Mouse (Mus musculus) MEL (cell line): ENCODE results near the gene Agbl3. TPM values are rescaled to one million over a fixed set of nuclear protein-coding genes. Genes with fewer than 3 reads are reported as not detected.

ENCODE experiments used
- DNase-seq: peaks from one replicate; pipeline ENCODE4 v3.0.0; 2011; ENCODE audit warnings: low read depth, low spot score
- H3K27ac ChIP-seq: 2 replicates; pipeline ENCODE4 v1.5.1; 2012; ENCODE audit warnings: low read depth, mild to moderate bottlenecking, control low read depth, low read length, moderate library complexity; ENCODE audit not compliant: control insufficient read depth
- H3K27me3 ChIP-seq, 2 experiments: fragments of 150-350 bp in 1 of 2; sonication (generic) in 1 of 2; 2 replicates each; pipeline ENCODE4 v1.6.1; 2012; ENCODE audit warnings: low read length in 2 of 2, mild to moderate bottlenecking in 2 of 2, improper control_type of control experiment in 1 of 2, moderate library complexity in 1 of 2; ENCODE audit not compliant: insufficient read depth in 2 of 2, control insufficient read depth in 1 of 2
- H3K36me3 ChIP-seq, 2 experiments: 2 replicates each; pipeline ENCODE4 v1.6.1; 2012 to 2014; ENCODE audit warnings: low read length in 2 of 2, improper control_type of control experiment in 1 of 2, inconsistent platforms in 1 of 2, mild to moderate bottlenecking in 1 of 2; ENCODE audit not compliant: insufficient read depth in 2 of 2, control insufficient read depth in 1 of 2
- H3K4me1 ChIP-seq, 2 experiments: fragments of 150-350 bp in 1 of 2; sonication (generic) in 1 of 2; 2 replicates each; pipeline ENCODE4 v1.6.1; 2012; ENCODE audit warnings: low read length in 2 of 2, improper control_type of control experiment in 1 of 2, mild to moderate bottlenecking in 1 of 2; ENCODE audit not compliant: insufficient read depth in 2 of 2, control insufficient read depth in 1 of 2
- H3K4me3 ChIP-seq, 2 experiments: fragments of 150-350 bp in 1 of 2; sonication (generic) in 1 of 2; 2 replicates each; pipeline ENCODE4 v1.5.1; 2012; ENCODE audit warnings: low read depth in 2 of 2, low read length in 2 of 2, mild to moderate bottlenecking in 2 of 2, moderate library complexity in 2 of 2, control low read depth in 1 of 2, improper control_type of control experiment in 1 of 2; ENCODE audit not compliant: control insufficient read depth in 1 of 2, insufficient read depth in 1 of 2
- H3K79me2 ChIP-seq: 2 replicates; pipeline ENCODE4 v1.6.1; 2012; ENCODE audit warnings: mild to moderate bottlenecking, low read length, moderate library complexity; ENCODE audit not compliant: control insufficient read depth, poor library complexity, insufficient read depth
- H3K9ac ChIP-seq: 2 replicates; pipeline ENCODE4 v1.6.1; 2012; ENCODE audit warnings: low read depth, mild to moderate bottlenecking, control low read depth, low read length, moderate library complexity; ENCODE audit not compliant: control insufficient read depth, poor library complexity, severe bottlenecking
- H3K9me3 ChIP-seq: fragments of 150-350 bp; sonication (generic); replicated peaks from 2 replicates; pipeline ENCODE4 v1.6.1; 2012; ENCODE audit warnings: mild to moderate bottlenecking, low read length, improper control_type of control experiment, moderate library complexity; ENCODE audit not compliant: insufficient read depth
- CHD1 ChIP-seq: IDR thresholded peaks from 2 replicates; pipeline ENCODE4 v1.6.1; 2012; ENCODE audit warnings: low read depth, mild to moderate bottlenecking, inconsistent platforms, low read length, improper control_type of control experiment
- ETS1 ChIP-seq: IDR thresholded peaks from 2 replicates; pipeline ENCODE4 v1.6.1; 2012; ENCODE audit warnings: low read depth, mild to moderate bottlenecking, inconsistent platforms, low read length, improper control_type of control experiment, moderate library complexity
- HCFC1 ChIP-seq: IDR thresholded peaks from 2 replicates; pipeline ENCODE4 v1.6.1; 2012; ENCODE audit warnings: low read depth, mild to moderate bottlenecking, inconsistent platforms, low read length, improper control_type of control experiment, moderate library complexity
- JUND ChIP-seq: IDR thresholded peaks from 2 replicates; pipeline ENCODE4 v1.6.1; 2011; ENCODE audit warnings: low read depth, mild to moderate bottlenecking, improper control_type of control experiment, low read length
- MAX ChIP-seq: IDR thresholded peaks from 2 replicates; pipeline ENCODE4 v1.6.1; 2011; ENCODE audit warnings: low read length, improper control_type of control experiment
- MEF2A ChIP-seq: IDR thresholded peaks from 2 replicates; pipeline ENCODE4 v1.6.1; 2014; ENCODE audit warnings: low read depth, mild to moderate bottlenecking, inconsistent platforms, low read length, improper control_type of control experiment; ENCODE audit not compliant: poor library complexity, insufficient replicate concordance, severe bottlenecking; ENCODE audit errors: extremely low read depth
- MXI1 ChIP-seq: IDR thresholded peaks from 2 replicates; pipeline ENCODE4 v1.6.1; 2011; ENCODE audit warnings: mild to moderate bottlenecking, low read depth, low read length, improper control_type of control experiment
- NELFE ChIP-seq: IDR thresholded peaks from 2 replicates; pipeline ENCODE4 v1.6.1; 2011; ENCODE audit warnings: low read depth, low read length, improper control_type of control experiment
- POLR2AphosphoS5 ChIP-seq: IDR thresholded peaks from 2 replicates; pipeline ENCODE4 v1.6.1; 2012; ENCODE audit warnings: low read depth, borderline replicate concordance, mild to moderate bottlenecking, inconsistent platforms, low read length, moderate library complexity, mixed read lengths
- TAL1 ChIP-seq: IDR thresholded peaks from 2 replicates; pipeline ENCODE4 v1.6.1; 2012; ENCODE audit warnings: mild to moderate bottlenecking, inconsistent platforms, low read length, moderate library complexity, mixed read lengths
- TBP ChIP-seq: IDR thresholded peaks from 2 replicates; pipeline ENCODE4 v1.8.0; 2011; ENCODE audit warnings: low read depth, low read length, improper control_type of control experiment
- UBTF ChIP-seq: IDR thresholded peaks from 2 replicates; pipeline ENCODE4 v1.6.1; 2012; ENCODE audit warnings: low read depth, mild to moderate bottlenecking, inconsistent platforms, low read length, improper control_type of control experiment, moderate library complexity, borderline replicate concordance; ENCODE audit not compliant: insufficient read depth
- USF2 ChIP-seq, 2 experiments: IDR thresholded peaks; 2 replicates each; pipeline ENCODE4 v1.6.1; 2011 to 2012; ENCODE audit warnings: improper control_type of control experiment in 2 of 2, low read length in 2 of 2, borderline replicate concordance in 1 of 2, inconsistent platforms in 1 of 2, low read depth in 1 of 2, mild to moderate bottlenecking in 1 of 2; ENCODE audit not compliant: insufficient read depth in 1 of 2
- ZC3H11A ChIP-seq: IDR thresholded peaks from 2 replicates; pipeline ENCODE4 v1.6.1; 2012; ENCODE audit warnings: low read depth, mild to moderate bottlenecking, inconsistent platforms, low read length, improper control_type of control experiment
- ZMIZ1 ChIP-seq: IDR thresholded peaks from 2 replicates; pipeline ENCODE4 v1.6.1; 2012; ENCODE audit warnings: low read depth, mild to moderate bottlenecking, inconsistent platforms, low read length, improper control_type of control experiment, moderate library complexity
- ZNF384 ChIP-seq: IDR thresholded peaks from 2 replicates; pipeline ENCODE4 v1.6.1; 2012; ENCODE audit warnings: low read depth, mild to moderate bottlenecking, inconsistent platforms, low read length, improper control_type of control experiment
- polyA plus RNA-seq, 2 experiments: library from polyadenylated mRNA; stranded (reverse) in 1 of 2; unstranded in 1 of 2; fragments of >175 nt in 1 of 2; fragments of >200 nt in 1 of 2; gene quantifications; 2 replicates each; pipeline versions ENCODE4 v1.2.1 to v1.2.4; 2012; ENCODE audit warnings: low replicate concordance in 2 of 2, low read depth in 1 of 2; ENCODE audit not compliant: insufficient read length in 2 of 2, insufficient read depth in 1 of 2, missing spikeins in 1 of 2
- total RNA-seq: library from RNA; depleted of rRNA; stranded (reverse); fragments of 300-350 nt; gene quantifications from 2 replicates; pipeline ENCODE4 v1.2.3, GENCODE M21; 2012

The Agbl3 gene
- total and polyA plus RNA-seq, 3 experiments = 1.3 TPM; not detected in 2

- Histone ChIP-seq H3K36me3 (no peaks in the 10 kb centered on the region), H3K27me3 (peaks cover 3 to 10% of the 10 kb centered on the region in 2 experiments; a peak in 3 of 4 replicates), H3K79me2 (no peaks in the 10 kb centered on the region), H3K4me3 (no peak overlapping the region), H3K9ac (no peak overlapping the region), H3K27ac (no peak overlapping the region), H3K4me1 (no peaks in the 10 kb centered on the region), H3K9me3 (no peaks in the 10 kb centered on the region)
- TF ChIP-seq ZMIZ1 = no peak
- DNase-seq = no peak
Measured at GRCm38 (mm10) chr6:34750487-34751120, 29.6 kb upstream of the Agbl3 start.

GRCm38 (mm10) chr6:34751625-34752024, 28.6 kb upstream of the Agbl3 start:
- DNase-seq = no peak
- H3K4me3 ChIP-seq = no peak overlapping the region
- H3K27ac ChIP-seq = no peak overlapping the region
- TF ChIP-seq MAX (no peak), TAL1 (no peak), JUND (no peak), MXI1 (no peak), ZNF384 (no peak), USF2 (IDR thresholded peaks at IDR 0.05; ENCODE audit: borderline replicate concordance in 1 of 2, insufficient read depth in 1 of 2, low read depth in 1 of 2, low read length in 2 of 2) (no peak), HCFC1 (no peak), ZC3H11A (no peak), POLR2AphosphoS5 (no peak), CHD1 (no peak), UBTF (no peak), NELFE (no peak), ETS1 (no peak), MEF2A (no peak), TBP (no peak)
- TF ChIP-seq, all 39 proteins: peak for 0
- Histone ChIP-seq H3K27me3 (peaks cover 3 to 10% of the 10 kb centered on the region in 2 experiments; a peak in 3 of 4 replicates), H3K9ac (no peak overlapping the region), H3K79me2 (no peaks in the 10 kb centered on the region), H3K9me3 (no peaks in the 10 kb centered on the region), H3K4me1 (no peaks in the 10 kb centered on the region), H3K36me3 (no peaks in the 10 kb centered on the region)
